Mouse (Mus musculus) bone marrow macrophage, adult 2 months (primary cell): ENCODE measurements at regions not wholly inside any gene's neighbourhood (a gene's known extent, or its start where the extent isn't known, plus 50 kb on each side); places are given as distances from the start of the nearest gene placed in this dataset.
A peak's percentile ranks its signal among the peaks of the same experiment; 100 is the strongest.

Experiments
- CTCF ChIP-seq: IDR thresholded peaks from 2 replicates; pipeline ENCODE4 v1.5.1; 2012; ENCODE audit warnings: low read depth, mild to moderate bottlenecking, low read length, moderate library complexity
- POLR2A ChIP-seq: IDR thresholded peaks from 2 replicates; pipeline ENCODE4 v1.6.1; 2012; ENCODE audit warnings: mild to moderate bottlenecking, low read depth, low read length, borderline replicate concordance

- TF ChIP-seq CTCF (peak; percentile 43), POLR2A (no peak)
Measured at GRCm38 (mm10) chrX:97431391-97431803, 54.4 kb upstream of the Eda2r start.
